Mouse (Mus musculus) lung, embryonic 16.5 days (tissue): Measurements from ENCODE around the gene Ankrd27. TPM values are rescaled to one million over a fixed set of nuclear protein-coding genes. Genes with fewer than 3 reads are reported as not detected.

Experiments
- ATAC-seq: fragments of 200-750 bp; cut with Nextera tagmentation; 2 replicates; pipeline ENCODE4 v1.8.0; 2017; ENCODE audit warnings: low read depth, mild to moderate bottlenecking, moderate library complexity
- H3K27ac ChIP-seq: fragments of 300-500 bp; sonication (generic); 2 replicates; pipeline ENCODE4 v1.5.1; 2014; ENCODE audit warnings: mild to moderate bottlenecking, control low read depth, low read length
- H3K27me3 ChIP-seq: fragments of 300-500 bp; sonication (generic); 2 replicates; pipeline ENCODE4 v1.6.1; 2014; ENCODE audit warnings: low read depth, low read length, mixed read lengths; ENCODE audit not compliant: control insufficient read depth, insufficient read depth
- H3K36me3 ChIP-seq: fragments of 300-500 bp; sonication (generic); 2 replicates; pipeline ENCODE4 v1.6.1; 2014; ENCODE audit warnings: low read length; ENCODE audit not compliant: control insufficient read depth, insufficient read depth
- H3K4me1 ChIP-seq: fragments of 300-500 bp; sonication (generic); replicated peaks from 2 replicates; pipeline ENCODE4 v1.6.1; 2014; ENCODE audit warnings: low read length, mixed read lengths; ENCODE audit not compliant: control insufficient read depth, insufficient read depth
- H3K4me2 ChIP-seq: fragments of 300-500 bp; sonication (generic); 2 replicates; pipeline ENCODE4 v1.6.1; 2014; ENCODE audit warnings: low read depth, low read length, control low read depth
- H3K4me3 ChIP-seq: fragments of 300-500 bp; sonication (generic); 2 replicates; pipeline ENCODE4 v1.5.1; 2014; ENCODE audit warnings: mild to moderate bottlenecking, low read length, control low read depth
- H3K9ac ChIP-seq: fragments of 300-500 bp; sonication (generic); 2 replicates; pipeline ENCODE4 v1.6.1; 2014; ENCODE audit warnings: low read length, control low read depth
- H3K9me3 ChIP-seq: fragments of 300-500 bp; sonication (generic); 2 replicates; pipeline ENCODE4 v1.6.1; 2016; ENCODE audit warnings: low read length; ENCODE audit not compliant: control insufficient read depth
- WGBS: fragments of 180-500 bp; shearing (Covaris S2); extraction: QIAGEN DNeasy Blood & Tissue Kit; methylation state at CpG from one replicate; pipeline ENCODE4 v1.1.7; 2014; 5-methylcytosine and 5-hydroxymethylcytosine counted together
- polyA plus RNA-seq: library from polyadenylated mRNA; unstranded; fragments of >200 nt; fragmentation: Nextera tagmentation; extraction: Ambion mirVana; gene quantifications from 2 replicates; pipeline ENCODE4 v1.2.1, GENCODE M21; 2015

Gene Ankrd27
- polyA plus RNA-seq, 1 experiment from 2014 or later = 36.3 TPM

- Histone ChIP-seq H3K9ac (peak overlapping the region; percentile 95), H3K9me3 (no peaks in the 10 kb centered on the region), H3K27me3 (no peaks in the 10 kb centered on the region), H3K4me3 (peak overlapping the region; percentile 96), H3K27ac (peak overlapping the region; percentile 77), H3K4me1 (peaks cover 2% of the 10 kb centered on the region; the same call in 1 of the 2 replicates), H3K36me3 (peaks cover 19% of the 10 kb centered on the region), H3K4me2 (peak overlapping the region; percentile 59)
- 7% methylated on average over 34 of the region's 34 CpGs for WGBS
- peak; percentile 58 for ATAC-seq
Measured at GRCm38 (mm10) chr7:35646317-35647081, 60.5 kb downstream of the Ankrd27 start.

DNA sequence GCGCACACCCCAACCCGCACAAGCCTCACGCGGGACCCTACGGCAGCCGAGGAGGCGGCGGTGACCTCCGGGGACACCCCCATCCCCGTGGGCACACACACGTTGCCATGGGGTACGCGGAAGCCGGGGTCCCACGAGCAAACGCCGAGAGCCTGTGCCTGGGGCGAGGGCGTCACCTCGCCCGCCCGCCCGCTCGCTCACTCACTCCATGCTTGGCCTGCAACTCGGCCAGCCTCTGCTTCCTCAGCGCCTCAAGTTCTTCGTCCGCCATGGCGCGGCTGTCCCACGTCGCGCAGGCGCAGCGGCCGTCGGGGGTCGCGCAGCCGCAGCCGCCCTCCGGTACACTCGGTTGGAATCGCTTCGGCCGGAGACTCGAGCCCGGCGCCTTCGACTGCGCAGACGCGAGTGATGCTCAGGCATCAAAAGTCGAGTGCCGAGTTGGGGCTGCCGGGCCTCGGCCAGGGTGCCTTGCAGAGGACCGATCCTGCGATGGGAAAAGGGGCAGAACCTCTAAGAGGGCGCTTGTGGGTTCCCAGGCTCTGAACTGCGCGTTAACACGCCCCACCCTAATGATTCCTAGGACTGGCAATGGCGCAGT, 61.2 kb downstream of the Ankrd27 start, which contains the start of gene Pdcd5:
TSS of gene Pdcd5 (minus strand) at position 421 of the 598 bp plus-strand sequence.
- H3K9me3 ChIP-seq = no peaks in the 10 kb centered on the region
- peak within 1 kb of the TSS; percentile 96 for H3K4me3 ChIP-seq
- ATAC-seq = peak; percentile 93
- no peaks in the 10 kb centered on the region for H3K27me3 ChIP-seq
- peak within 1 kb of the TSS; percentile 59 for H3K4me2 ChIP-seq
- under 1% methylated on average over 57 of the region's 64 CpGs for WGBS
- peaks cover 16% of the 10 kb centered on the region for H3K36me3 ChIP-seq
- peak within 1 kb of the TSS; percentile 77 for H3K27ac ChIP-seq
- peak within 1 kb of the TSS; percentile 95 for H3K9ac ChIP-seq
- peaks cover 2% of the 10 kb centered on the region; the same call in 1 of the 2 replicates for H3K4me1 ChIP-seq

GRCm38 (mm10) chr7:35648239-35649069, 62.4 kb downstream of the Ankrd27 start:
- peaks cover 8% of the 10 kb centered on the region for H3K36me3 ChIP-seq
- 66% methylated on average over 9 of the region's 9 CpGs for WGBS
- no peak overlapping the region for H3K4me2 ChIP-seq
- no peak overlapping the region for H3K9ac ChIP-seq
- no peaks in the 10 kb centered on the region for H3K27me3 ChIP-seq
- no peak overlapping the region for H3K4me3 ChIP-seq
- no peak for ATAC-seq
- H3K4me1 ChIP-seq = peaks cover 2% of the 10 kb centered on the region; the same call in 1 of the 2 replicates
- no peak overlapping the region for H3K27ac ChIP-seq
- H3K9me3 ChIP-seq = no peaks in the 10 kb centered on the region

- Histone ChIP-seq H3K4me1 (peaks cover 2% of the 10 kb centered on the region; the same call in 1 of the 2 replicates), H3K9me3 (no peaks in the 10 kb centered on the region), H3K27me3 (no peaks in the 10 kb centered on the region), H3K4me2 (no peak overlapping the region), H3K4me3 (no peak overlapping the region), H3K9ac (no peak overlapping the region), H3K27ac (no peak overlapping the region), H3K36me3 (peaks cover 8% of the 10 kb centered on the region)
- ATAC-seq = 0 out of 2 replicates have a peak, but pooled peaks have one; percentile 9
- WGBS = 43% methylated on average over 3 of the region's 3 CpGs
Measured at GRCm38 (mm10) chr7:35649071-35649470, 63.0 kb downstream of the Ankrd27 start.

- Histone ChIP-seq H3K4me3 (no peak overlapping the region), H3K9me3 (no peaks in the 10 kb centered on the region), H3K4me1 (peaks cover 2% of the 10 kb centered on the region; the same call in 1 of the 2 replicates), H3K4me2 (no peak overlapping the region), H3K36me3 (no peaks in the 10 kb centered on the region), H3K9ac (no peak overlapping the region), H3K27ac (no peak overlapping the region), H3K27me3 (no peaks in the 10 kb centered on the region)
- WGBS = 64% methylated on average over 11 of the region's 11 CpGs
- no peak for ATAC-seq
Measured at GRCm38 (mm10) chr7:35650716-35651410, 64.8 kb downstream of the Ankrd27 start.

DNA sequence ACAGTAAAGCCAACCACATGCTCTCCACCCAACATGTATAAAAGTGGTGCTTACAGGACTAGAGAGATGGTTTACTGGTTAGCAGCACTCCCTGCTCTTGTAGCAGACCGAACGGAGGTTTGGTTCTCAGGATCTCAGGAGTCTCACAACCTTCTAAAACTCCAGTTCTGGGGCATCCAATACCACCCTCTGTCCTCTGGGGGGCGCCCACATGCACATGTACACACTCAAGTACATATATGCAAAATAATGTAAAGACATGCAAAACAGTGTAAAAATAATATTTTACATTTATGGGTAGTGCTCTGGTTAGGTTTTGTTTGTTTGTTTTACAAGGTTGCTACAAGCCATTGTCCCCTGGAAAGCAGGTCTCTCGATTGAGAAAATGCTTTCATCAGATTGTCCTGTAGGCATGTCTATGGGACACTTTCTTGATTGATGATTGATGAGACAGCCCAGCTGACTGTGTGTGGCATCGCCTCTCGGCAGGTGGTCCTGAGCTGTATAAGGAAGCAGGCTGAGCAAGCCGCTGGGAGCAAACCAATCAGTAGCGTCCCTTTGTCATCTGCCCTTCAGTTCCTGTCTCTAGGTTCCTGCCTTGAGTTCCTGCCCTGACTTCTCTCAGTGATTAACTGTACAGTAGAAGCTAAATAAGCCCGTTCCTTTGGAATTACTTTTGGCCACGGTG, 65.7 kb downstream of the Ankrd27 start:
- no peak for ATAC-seq

DNA sequence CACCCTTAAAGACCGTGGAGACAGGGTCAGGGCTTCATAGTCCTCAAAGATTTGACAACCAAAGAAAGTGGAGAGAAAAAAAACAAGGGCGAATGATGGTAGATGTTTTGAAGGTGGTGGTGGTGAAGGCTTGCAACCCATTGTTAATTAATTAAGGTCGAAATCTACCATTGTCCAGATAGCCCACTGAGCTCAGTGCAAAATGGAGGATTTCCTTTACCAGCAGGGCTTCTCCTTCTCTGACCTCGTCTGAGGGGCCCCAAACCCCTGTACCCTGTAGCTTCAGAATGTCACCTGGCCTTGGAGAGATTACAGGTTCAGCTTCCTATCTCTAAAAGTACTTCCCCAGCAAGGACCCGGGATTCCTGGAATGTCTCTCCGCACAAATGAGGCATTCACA, 71.8 kb downstream of the Ankrd27 start:
- H3K9me3 ChIP-seq = no peaks in the 10 kb centered on the region
- no peaks in the 10 kb centered on the region for H3K4me1 ChIP-seq
- no peak for ATAC-seq
- no peak overlapping the region for H3K4me2 ChIP-seq
- no peak overlapping the region for H3K27ac ChIP-seq
- H3K36me3 ChIP-seq = no peaks in the 10 kb centered on the region
- 47% methylated on average over 6 of the region's 6 CpGs for WGBS
- H3K27me3 ChIP-seq = no peaks in the 10 kb centered on the region
- H3K4me3 ChIP-seq = no peak overlapping the region
- no peak overlapping the region for H3K9ac ChIP-seq

More for the DNA sequence above, 65.7 kb downstream of the Ankrd27 start:
- 81% methylated on average over 10 of the region's 10 CpGs for WGBS
- H3K9ac ChIP-seq = no peak overlapping the region
- H3K27ac ChIP-seq = no peak overlapping the region
- H3K36me3 ChIP-seq = no peaks in the 10 kb centered on the region
- H3K4me1 ChIP-seq = no peaks in the 10 kb centered on the region
- H3K4me3 ChIP-seq = no peak overlapping the region
- H3K27me3 ChIP-seq = no peaks in the 10 kb centered on the region
- H3K9me3 ChIP-seq = no peaks in the 10 kb centered on the region
- H3K4me2 ChIP-seq = no peak overlapping the region

DNA sequence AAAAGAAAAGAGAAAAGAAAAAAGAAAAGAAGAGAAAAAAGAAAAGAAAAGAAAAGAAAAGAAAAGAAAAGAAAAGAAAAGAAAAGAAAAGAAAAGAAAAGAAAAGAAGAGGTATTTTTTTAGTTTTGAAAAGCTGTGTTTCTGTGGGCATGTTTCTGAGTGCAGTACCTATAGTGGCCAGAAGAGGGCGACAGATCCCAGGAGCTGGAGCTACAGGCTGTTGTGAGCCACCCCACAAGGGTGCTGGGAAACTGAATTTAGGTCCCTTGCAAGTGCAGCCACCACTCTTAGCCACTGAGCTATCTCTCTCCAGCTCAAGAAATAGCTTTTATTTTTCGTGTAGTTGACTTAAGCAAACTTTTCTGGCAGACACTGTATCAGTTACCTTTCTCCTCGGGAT, 73.1 kb downstream of the Ankrd27 start:
- no peaks in the 10 kb centered on the region for H3K4me1 ChIP-seq
- 58% methylated on average over 3 of the region's 3 CpGs for WGBS
- H3K27me3 ChIP-seq = no peaks in the 10 kb centered on the region
- no peak overlapping the region for H3K9ac ChIP-seq
- no peaks in the 10 kb centered on the region for H3K9me3 ChIP-seq
- H3K4me2 ChIP-seq = no peak overlapping the region
- H3K27ac ChIP-seq = no peak overlapping the region
- no peaks in the 10 kb centered on the region for H3K36me3 ChIP-seq
- no peak for ATAC-seq
- H3K4me3 ChIP-seq = no peak overlapping the region
